Mouse (Mus musculus) left cerebral cortex, postnatal 36 days (tissue): ENCODE measurements around the gene Racgap1. TPM values are rescaled to one million over a fixed set of nuclear protein-coding genes. Genes with fewer than 3 reads are reported as not detected.

ENCODE experiments used
- DNase-seq, 2 experiments: peaks; one replicate each; pipeline ENCODE4 v3.0.0; 2021 to 2022; ENCODE audit warnings: low spot score in 2 of 2, mixed read lengths in 1 of 2
- intact Hi-C: fragments of 180-260 bp; cut with DNase I; formaldehyde crosslinking; loops from one replicate; pipeline ENCODE4 v1.15.1; 2025
- total RNA-seq, 2 experiments: library from RNA; stranded (reverse); gene quantifications; 2 replicates each; pipeline ENCODE4 v1.2.3; 2021

Gene Racgap1
- total RNA-seq, 2 experiments from 2014 or later, result 8.3 to 10.1 TPM

DNA sequence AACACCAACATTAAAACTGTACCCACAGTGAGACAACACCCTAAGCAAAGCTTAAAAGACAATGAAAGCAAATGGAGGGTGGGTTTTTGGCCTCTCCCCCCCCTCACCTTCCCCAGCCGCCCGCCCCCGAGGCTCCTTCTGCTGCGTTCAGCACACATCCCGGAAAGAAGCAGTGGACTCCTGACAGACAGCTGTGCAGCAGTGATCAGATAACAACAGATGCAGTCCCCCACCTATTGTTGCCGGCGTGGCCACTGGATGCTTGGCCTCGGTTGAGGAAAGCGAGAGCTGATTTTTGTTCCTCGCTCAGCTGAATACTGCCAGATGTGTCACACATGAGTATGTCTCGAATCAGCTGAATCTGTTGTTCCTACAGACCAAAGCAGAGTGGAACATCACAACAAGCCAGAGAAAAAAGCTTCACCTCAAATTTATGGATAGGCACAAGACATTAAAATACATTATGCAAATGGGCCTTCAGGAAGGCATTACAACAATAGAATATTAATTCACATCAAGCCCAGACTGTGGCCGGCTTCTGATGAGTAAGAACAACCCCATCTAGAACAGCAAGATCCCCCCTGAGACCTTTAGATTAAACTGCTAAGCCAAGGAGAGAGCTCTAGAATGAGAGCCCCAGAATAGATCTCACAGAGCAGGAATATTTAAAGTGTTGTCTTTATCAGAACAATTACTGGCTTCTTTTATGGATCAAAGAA, 13.9 kb downstream of the Racgap1 start:
- intact Hi-C loops, result no loop called here
- DNase-seq, result no peak

DNA sequence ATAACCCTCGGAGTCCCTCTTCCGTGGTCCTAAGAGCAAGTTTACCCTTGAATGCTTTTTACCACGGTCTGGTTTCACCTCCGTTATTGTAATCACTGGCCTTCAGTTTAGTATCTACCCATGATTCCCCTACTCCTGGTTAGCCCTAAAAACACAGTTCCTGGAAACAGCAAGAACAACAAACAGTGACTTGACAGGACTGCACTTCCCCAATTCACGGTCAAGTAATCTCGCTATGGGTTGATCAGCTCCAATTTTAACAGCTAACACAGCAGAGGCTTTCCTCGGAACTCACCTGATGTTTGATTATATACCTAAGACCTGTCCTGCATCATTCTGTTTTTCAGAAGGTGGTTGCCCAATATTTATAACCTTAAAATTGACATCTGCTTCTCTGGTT, 16.8 kb downstream of the Racgap1 start:
- intact Hi-C loops, result no loop called here

GRCm38 (mm10) chr15:99631618-99632017, 19.8 kb downstream of the Racgap1 start:
- DNase-seq, result no peak
- intact Hi-C loops, result no loop called here

More for the DNA sequence above, 16.8 kb downstream of the Racgap1 start:
- no peak for DNase-seq

DNA sequence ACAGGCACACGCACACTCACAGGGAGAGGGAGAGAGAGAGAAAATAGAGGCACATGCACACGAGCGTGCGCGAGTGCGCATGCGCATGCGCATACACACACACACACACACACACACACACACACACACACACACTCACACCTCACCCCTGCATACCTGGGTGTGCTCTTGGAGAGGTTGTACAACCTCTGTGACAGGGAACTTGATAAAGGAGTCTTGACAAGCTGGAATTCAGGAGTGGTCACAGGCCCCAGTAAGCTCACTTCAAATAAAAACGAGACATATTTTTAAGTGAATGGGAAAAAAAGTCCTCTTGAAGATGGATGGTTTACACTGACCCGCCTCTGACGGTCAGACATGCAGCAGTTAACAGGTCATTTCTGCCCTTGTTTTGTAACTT, 29.4 kb downstream of the Racgap1 start:
- intact Hi-C loops, result no loop called here
- DNase-seq, result no peak

DNA sequence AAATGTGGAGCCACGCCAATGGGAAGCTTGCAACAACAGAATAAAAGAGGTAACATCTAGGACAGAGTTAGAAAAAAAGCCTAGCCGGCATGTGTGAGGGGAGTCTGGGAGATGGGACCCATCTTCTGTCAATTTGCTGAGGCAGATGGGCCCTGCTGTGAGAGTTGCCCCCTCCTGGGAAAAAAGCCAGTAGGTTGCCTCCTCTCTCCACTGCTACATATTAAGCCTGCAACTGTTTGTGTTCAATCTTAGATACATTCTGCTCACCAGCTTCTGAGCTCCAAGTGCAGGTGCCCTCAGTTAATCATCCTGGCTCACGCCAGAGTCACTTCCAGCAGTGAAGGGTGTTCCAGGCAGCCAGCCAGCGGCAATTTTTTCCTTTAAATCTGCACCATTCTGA, 31.6 kb downstream of the Racgap1 start:
- intact Hi-C loops, result no loop called here
- no peak for DNase-seq

GRCm38 (mm10) chr15:99618595-99618994, 32.9 kb downstream of the Racgap1 start:
- no peak for DNase-seq
- intact Hi-C loops, result no loop called here

DNA sequence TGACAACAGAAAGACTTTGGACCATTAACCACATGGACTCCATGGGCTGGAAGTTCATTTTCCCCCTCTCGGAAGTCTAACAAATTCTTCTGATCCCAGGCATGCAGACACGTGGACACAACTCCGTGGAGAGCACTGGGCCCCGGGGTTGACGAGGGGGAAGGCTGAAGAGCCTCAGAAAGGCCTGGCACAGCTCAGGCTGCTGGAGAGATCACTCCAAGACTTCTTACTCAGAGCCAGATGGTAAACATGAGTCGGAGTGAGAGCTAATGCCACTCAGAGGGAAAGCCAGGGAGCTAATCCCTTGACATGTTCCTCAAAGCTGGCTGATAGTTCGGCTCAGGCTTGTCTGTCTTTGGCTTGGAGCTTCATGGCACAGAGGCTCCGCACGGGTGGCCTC, 36.2 kb downstream of the Racgap1 start:
- intact Hi-C loops, result no loop called here
- DNase-seq, result no peak

DNA sequence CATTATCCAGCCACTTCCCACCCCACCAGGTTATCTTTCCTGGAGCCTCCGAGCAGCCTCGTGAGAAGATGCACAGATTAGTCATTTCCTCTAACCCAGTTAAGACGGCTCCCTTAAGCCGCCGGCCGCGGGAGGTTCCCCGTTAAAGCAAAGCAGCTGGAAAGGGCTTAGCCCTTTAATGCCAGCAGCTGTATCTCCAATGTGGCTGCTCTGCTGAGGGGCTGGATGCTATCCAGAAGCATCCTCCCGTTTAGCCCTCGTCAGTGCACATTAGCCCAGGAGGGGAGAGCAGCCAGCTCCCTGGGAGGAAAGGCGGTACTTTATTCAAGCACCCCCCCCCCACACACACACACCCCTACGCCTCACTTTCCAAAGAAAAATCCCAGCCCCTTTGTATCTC, 36.7 kb downstream of the Racgap1 start:
- no peak for DNase-seq
- intact Hi-C loops, result no loop called here

GRCm38 (mm10) chr15:99614273-99614672, 37.2 kb downstream of the Racgap1 start:
- intact Hi-C loops, result no loop called here
- no peak for DNase-seq

GRCm38 (mm10) chr15:99611563-99611962, 39.9 kb downstream of the Racgap1 start:
- intact Hi-C loops, result no loop called here
- no peak for DNase-seq

- DNase-seq, result no peak
- intact Hi-C loops, result no loop called here
These were observed 42.9 kb downstream of the Racgap1 start for GRCm38 (mm10) chr15:99608382-99609125.

- no peak for DNase-seq
- intact Hi-C loops, result no loop called here
These were observed 43.9 kb downstream of the Racgap1 start for GRCm38 (mm10) chr15:99607388-99608113.

DNA sequence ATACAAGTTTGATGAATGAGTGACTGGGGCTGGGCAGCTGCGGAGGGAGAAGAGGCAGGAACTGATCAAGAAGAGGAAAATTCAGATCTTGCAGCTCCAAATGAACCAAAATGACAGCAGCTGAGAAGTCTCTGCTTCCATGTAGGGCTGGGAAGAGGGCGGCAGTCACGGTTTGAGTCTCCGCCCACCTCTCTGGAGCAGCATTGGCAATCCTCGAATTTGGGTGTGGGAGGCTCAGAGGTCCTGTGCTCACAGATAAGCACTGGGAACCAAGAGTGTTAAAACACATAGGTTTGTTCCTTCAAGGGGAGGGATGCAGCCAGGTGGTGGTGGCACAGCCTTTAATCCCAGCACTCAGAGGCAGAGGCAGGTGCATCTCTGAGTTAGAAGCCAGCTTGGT, 44.9 kb downstream of the Racgap1 start:
- intact Hi-C loops, result no loop called here
- DNase-seq, result peak in 1 of 2 experiments; percentile 69

GRCm38 (mm10) chr15:99605595-99605994, 45.9 kb downstream of the Racgap1 start:
- intact Hi-C loops, result no loop called here
- DNase-seq, result no peak

- intact Hi-C loops, result no loop called here
- no peak for DNase-seq
These were observed 48.2 kb downstream of the Racgap1 start for GRCm38 (mm10) chr15:99603216-99603615.

DNA sequence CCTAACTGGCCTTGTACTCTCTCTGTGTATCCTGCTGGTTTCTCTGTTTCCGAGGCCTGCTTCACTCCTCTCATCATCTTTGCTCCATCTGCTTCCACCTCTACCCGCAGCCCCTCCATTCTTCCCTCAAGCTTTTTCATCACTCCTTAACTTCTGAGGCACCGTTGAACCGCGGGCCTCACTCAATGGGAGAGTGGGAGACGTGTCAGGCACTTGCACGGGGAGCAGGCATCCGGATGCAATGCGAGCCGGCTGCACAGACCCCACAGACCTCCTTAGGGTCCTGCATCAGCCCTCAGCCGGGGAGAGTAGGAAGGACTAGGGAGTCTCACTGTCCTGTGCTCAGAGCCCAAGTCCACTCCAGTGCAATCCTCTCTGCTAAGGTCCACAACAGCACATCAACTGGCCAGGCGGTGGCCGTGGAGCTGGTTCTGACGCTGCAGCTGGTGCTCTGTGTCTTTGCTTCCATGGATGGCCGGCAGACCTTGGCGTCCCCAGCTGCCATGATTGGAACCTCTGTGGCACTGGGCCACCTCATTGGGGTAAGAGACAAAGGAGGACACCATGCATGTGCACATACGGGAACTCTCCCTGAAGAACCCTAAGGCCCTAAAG, 49.1 kb downstream of the Racgap1 start:
- no peak for DNase-seq
- intact Hi-C loops, result no loop called here

DNA sequence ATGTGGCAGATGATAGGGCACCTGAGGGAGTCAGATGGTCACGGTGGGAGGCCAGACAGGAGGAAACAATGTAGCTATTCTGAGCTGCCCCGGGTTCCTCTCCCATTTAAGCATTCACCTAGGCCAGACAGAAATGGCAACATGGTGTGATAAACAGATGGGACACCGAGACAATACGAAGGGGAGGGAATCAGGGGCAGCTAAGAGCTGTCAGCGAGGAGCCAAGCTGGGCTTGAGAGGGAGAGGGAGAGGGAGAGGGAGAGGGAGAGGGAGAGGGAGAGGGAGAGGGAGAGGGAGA, 49.7 kb downstream of the Racgap1 start:
- DNase-seq, result no peak
- intact Hi-C loops, result no loop called here

- intact Hi-C loops, result no loop called here
These were observed 50.3 kb downstream of the Racgap1 start, which contains the start of gene Aqp6 for GRCm38 (mm10) chr15:99600986-99601822. Gene Aqp6 (plus strand): TSS chr15:99601400.

More at GRCm38 (mm10) chr15:99600986-99601822, 50.3 kb downstream of the Racgap1 start, which contains the start of gene Aqp6:
- DNase-seq, result no peak
